Mouse (Mus musculus) T-helper 2 cell (primary cell): ENCODE results near the gene Calcr.
"Not testable (repeated sequence)": the region's sequence is repeated elsewhere in the genome, so short reads cannot be mapped to it uniquely, and the experiment has no call there.

Source experiments
- in situ Hi-C: fragments of 300-600 bp; cut with MboI, MseI; formaldehyde crosslinking; loops from one replicate; pipeline ENCODE4 v1.15.1; 2025; ENCODE audit warnings: high pct_unique_total_duplicates

Gene Calcr

GRCm38 (mm10) chr6:3764230-3764764 is at the start of gene Calcr:
Gene Calcr (minus strand): TSS chr6:3764714.
- in situ Hi-C loops, result no loop called here

DNA sequence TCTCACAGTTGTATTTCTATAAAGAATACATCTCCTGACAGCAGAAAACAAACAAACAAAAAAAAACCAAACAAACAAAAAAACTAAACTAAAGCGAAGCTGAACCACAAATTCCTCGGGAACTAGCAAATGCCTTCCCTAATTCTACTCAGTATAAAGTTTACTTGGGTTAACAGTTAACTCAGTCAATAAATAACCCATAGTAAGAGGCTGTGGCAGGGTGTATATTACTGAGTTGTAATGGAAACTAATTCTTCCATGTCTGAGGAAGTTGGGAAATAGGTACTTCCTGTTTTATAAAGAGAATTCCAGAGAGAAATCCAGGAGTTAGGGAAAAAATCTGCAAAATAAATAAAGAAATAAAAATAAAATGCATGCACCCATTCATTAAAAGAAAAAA is 3.0 kb upstream of the Calcr start:
- in situ Hi-C loops, result no loop called here

GRCm38 (mm10) chr6:3763171-3763967 is 1.1 kb downstream of the Calcr start:
- in situ Hi-C loops, result no loop called here

DNA sequence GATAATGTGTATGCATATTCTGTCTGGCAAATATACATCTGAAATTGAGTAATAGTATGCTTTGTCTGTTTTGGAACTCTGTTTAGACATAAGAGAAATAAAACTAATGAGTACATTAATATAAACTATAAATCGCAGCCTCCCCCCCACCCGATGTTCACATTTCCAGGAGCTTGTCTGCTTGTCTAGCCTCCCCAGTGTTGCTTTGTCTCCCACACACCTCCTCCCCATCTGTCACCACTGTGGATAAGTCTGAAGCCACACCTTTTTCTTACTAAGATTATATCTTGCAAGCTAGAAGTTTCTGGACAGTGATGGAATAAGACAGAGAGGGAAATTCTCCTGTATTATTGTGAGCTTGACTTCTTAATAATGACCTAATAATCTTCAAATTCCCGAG is 12.9 kb downstream of the Calcr start:
- in situ Hi-C loops, result no loop called here

DNA sequence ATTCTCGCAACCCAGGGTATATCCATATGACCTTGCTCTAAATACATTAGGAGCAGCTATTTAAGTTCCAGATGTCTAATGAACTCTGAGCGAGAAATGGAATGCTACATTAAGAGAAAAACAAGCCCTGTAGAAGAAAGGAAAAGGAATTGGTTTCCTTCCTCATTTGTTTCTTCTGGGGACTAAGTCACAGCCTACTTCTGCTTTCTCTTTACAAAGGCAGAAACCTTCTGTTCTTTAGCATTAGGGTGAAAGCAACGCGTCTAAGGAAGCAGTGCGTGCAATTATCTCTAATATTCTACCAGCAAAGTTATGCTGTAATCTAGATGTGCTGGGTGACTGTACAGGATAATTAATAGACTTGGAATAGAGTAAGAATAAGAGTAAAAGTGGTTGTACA is 14.9 kb downstream of the Calcr start:
- in situ Hi-C loops, result no loop called here

- in situ Hi-C loops, result no loop called here
Observed at GRCm38 (mm10) chr6:3745546-3745945, 19.0 kb downstream of the Calcr start.

GRCm38 (mm10) chr6:3741996-3742713 is 22.4 kb downstream of the Calcr start:
- in situ Hi-C loops, result no loop called here

- in situ Hi-C loops, result no loop called here
Observed at GRCm38 (mm10) chr6:3741296-3741695, 23.2 kb downstream of the Calcr start.

DNA sequence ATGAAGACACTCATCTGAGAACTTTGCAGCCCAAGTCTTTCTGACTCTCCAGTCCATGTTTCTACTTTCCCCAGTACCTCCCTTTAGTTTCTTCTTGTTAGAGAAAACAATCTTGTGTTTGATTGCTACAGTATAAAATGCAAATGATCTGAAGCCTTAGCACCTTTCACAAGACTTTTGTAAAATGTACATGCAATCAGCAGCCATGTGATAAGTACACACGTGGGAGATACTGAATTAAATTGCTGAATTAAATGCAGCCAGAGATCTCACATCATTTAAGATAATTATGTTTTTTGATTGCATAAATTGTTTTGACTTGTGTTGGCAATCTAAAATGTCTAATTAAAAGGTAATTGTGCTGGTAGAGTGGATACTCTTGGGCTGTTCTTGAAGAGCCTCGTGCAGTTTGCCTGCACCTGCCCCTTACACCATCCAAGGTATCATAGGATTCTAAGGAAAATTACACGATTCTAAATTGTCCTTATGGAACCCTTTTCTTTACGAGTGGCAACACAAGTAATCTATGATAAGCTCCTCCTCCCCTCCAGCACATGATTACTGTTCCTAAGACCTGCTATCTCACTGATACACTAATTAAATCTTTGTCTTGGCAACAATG is 34.2 kb downstream of the Calcr start:
- in situ Hi-C loops, result no loop called here

DNA sequence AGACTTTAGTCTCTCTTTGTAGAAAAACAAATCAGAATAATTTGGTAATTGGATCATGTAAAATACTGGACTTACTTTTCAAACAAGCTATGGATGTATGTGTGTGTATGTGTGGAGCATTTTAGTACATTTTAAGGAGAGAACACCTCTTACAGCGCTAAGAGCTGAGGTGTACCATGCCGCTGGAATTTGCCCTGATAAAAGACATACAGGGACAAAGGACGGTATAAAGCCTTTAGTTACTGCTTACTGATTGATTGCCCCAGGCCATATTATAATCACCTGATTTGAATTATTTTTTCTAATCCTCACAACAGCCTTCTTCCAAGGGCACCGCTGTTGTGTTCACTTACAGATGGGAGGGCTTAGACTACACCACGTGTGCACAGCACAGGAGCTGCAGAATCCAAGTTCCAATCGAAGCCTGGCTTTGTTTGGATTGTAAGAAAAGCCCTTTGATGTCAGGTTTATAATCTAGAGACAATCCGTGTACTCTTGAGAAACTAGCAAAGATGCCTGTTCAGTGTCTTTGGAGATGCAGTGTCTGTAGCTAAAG is 76.3 kb downstream of the Calcr start:
- in situ Hi-C loops, result loop anchor here (10.0 kb wide), 1 partner anchor 1937 kb away; no protein-coding TSS in a partner anchor

- in situ Hi-C loops, result not testable (repeated sequence)
Observed at GRCm38 (mm10) chr6:3678286-3678685, 86.2 kb downstream of the Calcr start.

DNA sequence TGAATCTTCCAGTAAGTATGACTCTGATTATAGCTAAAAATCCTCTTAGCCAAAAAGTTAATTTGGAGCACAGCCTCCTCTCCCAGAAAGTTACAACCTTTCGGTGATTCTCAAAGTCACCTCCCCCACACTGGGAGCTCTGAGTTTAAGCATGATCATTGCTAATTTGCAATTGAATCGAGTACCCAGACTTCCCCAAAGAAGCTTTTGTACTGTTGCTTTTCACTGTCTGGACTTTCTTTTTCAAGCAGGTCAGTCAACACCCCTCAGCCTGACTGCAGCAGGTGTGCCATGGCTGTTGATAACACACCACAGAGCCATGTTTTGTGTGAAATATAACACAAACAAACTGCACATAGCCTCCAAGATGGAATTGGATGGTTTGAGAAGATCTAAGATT is 86.7 kb downstream of the Calcr start:
- in situ Hi-C loops, result no loop called here

DNA sequence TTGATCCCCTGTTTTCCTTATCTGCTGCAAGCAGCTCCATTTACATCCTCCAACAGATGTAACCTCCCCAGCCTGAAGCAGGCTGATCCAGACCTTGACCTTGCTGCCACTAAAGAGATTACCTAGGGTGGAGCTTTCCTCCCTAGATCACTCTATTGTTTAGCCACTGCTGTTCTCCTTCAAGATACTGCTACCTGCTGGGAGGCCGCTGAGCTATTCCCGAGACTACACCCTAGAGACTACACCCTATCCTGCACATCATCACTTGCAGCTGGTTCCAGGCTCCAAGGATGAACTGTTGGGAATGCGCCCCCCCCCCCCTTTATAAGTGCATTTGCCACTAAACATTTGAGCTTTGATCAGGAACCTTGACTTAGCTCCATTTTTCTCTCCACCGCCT is 92.6 kb downstream of the Calcr start:
- in situ Hi-C loops, result not testable (repeated sequence)

DNA sequence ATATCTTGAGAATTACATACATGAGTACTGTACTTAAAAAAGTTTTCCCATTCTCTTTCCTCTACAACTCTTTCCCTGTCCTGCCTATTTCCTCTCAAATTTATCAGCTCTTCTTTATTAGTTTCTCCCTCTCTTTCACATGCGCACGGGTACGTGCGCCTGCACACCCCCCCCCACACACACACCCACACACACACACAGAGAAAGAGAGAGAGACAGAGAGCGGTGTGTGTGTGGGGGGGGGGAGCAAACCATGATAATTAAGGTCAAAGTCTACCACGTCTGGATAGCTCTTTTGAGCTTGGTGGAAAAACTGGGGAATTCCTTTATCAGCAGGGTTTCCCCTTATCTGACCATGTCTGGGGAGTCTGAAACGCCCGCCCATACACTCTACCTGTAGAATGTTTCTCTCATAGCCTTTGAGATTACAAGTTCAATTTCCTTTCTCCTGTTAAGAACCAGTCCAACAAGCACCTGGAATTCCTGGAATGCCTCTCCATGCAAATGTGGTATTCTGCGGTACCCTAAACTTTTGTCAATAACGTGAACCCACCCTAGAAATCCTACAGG is 100.3 kb downstream of the Calcr start:
- in situ Hi-C loops, result no loop called here

DNA sequence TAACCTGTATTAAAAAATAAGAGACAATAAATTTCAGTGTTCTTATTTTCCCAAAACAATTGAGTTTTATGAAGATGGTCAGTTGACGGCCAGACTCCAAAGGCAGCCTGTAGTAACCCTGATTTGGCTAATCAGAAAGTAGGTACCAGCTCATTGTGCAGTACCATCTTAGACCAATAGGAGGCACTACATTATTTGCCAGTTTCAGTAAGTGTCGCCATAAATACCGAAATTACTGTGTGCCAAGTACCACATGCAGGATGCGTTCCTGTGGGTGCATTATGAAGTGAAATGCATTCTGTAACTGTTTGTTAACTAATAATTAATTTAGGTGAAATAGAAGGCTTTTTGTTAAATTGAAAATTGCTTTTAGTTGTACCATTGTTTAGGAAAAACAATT is 106.1 kb downstream of the Calcr start:
- in situ Hi-C loops, result no loop called here
